Mouse (Mus musculus): ENCODE results near the gene Atp2a3.

GRCm38 (mm10) chr11:72917299-72917996 is 43.5 kb upstream of the Atp2a3 start:
- no peak for TF ChIP-seq CTCF (IDR thresholded peaks at IDR 0.05; ENCODE audit: low read depth)
- TF ChIP-seq EP300 (IDR thresholded peaks at IDR 0.05; ENCODE audit: low read depth), result no peak
